Mouse (Mus musculus) embryo, embryonic 11.5 days (tissue): ENCODE measurements around the gene Dusp8.
A peak's percentile ranks its signal among the peaks of the same experiment; 100 is the strongest.
"Not testable (repeated sequence)": the region's sequence is repeated elsewhere in the genome, so short reads cannot be mapped to it uniquely, and the experiment has no call there.

Experiments
- DNase-seq: peaks from one replicate; pipeline ENCODE4 v3.0.0-alpha.2; 2012; ENCODE audit warnings: low read depth, low spot score

Dusp8 gene

GRCm38 (mm10) chr7:142095183-142095931 is at the start of gene Dusp8:
Dusp8 (minus strand) TSS chr7:142095843.
- DNase-seq, result peak; percentile 84

DNA sequence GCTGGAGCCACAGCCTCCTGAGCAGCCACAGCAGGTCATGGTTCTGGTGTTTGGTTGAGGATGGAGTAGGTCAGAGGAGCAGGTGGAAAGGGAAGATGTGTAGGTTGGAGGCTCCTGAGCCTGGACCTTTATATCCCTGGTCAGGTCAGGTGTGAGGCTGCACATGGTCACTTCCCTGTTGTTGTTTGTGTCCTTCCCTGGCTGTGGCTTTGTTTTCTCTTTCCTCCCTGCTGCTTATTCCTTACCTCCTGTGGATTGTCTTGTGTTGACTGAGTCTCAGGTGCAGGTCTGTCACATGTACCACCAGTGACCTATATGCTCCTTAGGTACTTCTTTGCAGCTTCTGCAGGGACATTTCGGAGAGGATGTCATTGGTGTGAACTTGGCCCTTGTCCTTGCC is 48.9 kb upstream of the Dusp8 start, which contains the start of gene Gm45337:
Gene Gm45337, minus strand, starts transcription at position 101 of the 400 bp plus-strand sequence.
- no peak for DNase-seq

DNA sequence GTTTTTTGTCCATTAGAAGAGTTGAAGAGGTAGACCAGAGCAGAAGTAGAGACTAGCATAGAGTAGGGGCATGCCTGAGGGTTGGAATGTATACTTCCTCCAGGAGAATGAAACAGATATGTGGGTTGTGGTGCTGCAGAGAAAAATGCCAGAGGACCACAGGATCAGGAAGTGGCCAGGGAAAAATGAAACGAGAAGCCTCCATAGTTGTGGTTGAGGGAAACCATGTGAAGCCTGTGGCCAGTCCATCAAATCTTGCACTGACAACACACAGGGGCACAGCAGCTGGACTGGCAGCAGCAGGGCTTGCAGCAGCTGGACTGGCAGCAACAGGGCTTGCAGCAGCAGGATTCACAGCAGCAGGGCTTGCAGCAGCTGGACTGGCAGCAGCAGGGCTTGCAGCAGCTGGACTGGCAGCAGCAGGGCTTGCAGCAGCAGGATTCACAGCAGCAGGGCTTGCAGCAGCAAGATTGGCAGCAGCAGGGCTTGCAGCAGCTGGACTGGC is 47.9 kb upstream of the Dusp8 start:
- not testable (repeated sequence) for DNase-seq

GRCm38 (mm10) chr7:142140696-142141095 is 45.1 kb upstream of the Dusp8 start:
- no peak for DNase-seq

GRCm38 (mm10) chr7:142135934-142136333 is 40.3 kb upstream of the Dusp8 start, which contains the start of gene Gm39115:
Gm39115 (minus strand) TSS chr7:142136034.
- not testable (repeated sequence) for DNase-seq

GRCm38 (mm10) chr7:142134206-142134995 is 38.8 kb upstream of the Dusp8 start:
- no peak for DNase-seq

- no peak for DNase-seq
Measured at GRCm38 (mm10) chr7:142128843-142129242, 33.2 kb upstream of the Dusp8 start.

- not testable (repeated sequence) for DNase-seq
Measured at GRCm38 (mm10) chr7:142120629-142121028, 25.0 kb upstream of the Dusp8 start, which contains the start of gene Gm45618. Gm45618 (minus strand) TSS chr7:142120729.

- no peak for DNase-seq
Measured at GRCm38 (mm10) chr7:142119632-142120031, 24.0 kb upstream of the Dusp8 start.

DNA sequence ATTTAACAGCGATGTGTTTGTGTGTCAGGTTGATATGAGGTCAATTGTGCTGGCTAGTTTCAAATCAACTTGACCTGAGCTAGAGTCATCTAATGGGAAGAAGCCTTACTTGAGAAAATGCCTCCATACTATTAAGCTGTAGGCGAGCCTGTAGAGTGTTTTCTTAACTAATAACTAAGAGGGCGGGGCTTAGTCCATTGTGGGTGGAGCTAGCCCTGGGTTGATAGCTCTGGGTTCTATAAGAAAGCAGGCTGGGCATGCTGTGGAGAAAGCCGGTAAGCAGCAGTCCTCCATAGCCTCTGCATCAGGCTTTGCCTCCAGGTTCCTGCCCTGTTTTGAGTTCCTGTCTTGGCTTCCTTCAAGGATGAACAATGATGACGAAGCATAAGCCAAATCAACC is 9.1 kb upstream of the Dusp8 start:
- DNase-seq, result no peak

DNA sequence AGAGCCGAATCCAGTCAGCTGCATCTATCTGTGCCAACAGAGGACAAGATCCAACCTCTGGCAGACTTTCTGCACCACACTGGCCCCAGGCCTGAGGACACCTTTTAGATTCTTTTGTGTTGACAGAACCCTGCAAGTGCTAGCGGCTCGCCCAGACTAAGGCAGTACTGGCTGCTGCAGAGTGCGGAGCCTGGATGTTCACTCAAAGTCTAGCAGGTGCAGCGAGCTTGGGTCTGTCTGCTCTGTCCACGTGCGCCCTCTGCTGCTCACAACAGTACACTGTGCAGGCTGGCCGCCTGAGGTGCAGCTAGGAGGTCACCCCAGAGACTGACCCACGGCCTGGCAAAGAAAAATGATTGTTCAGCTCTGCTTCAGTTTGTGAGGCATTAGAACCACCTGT is 2.1 kb upstream of the Dusp8 start:
- peak; percentile 65 for DNase-seq

DNA sequence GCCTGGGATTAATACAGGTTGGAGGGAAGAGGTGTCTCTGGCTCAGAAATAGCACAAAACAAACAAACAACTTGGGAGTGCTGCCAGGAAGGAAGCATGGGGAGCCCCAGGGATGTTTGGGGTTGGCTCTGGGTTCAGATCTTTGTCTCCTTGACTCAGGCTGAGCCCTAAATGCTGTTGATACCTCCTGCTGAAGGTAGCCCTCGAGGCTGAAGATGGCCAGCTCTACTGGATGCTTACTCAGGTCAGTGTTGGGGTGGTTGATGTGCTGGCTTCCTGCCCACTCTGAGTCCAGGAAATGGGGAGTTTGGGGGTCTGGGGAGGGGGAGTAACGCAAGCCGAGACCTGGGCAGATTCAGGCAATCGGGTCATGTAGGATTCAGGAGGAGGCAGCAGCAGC is 1.1 kb upstream of the Dusp8 start:
- no peak for DNase-seq

GRCm38 (mm10) chr7:142094301-142095143 is 1.1 kb downstream of the Dusp8 start:
- no peak for DNase-seq

GRCm38 (mm10) chr7:142093696-142094240 is 1.9 kb downstream of the Dusp8 start:
- DNase-seq, result no peak

DNA sequence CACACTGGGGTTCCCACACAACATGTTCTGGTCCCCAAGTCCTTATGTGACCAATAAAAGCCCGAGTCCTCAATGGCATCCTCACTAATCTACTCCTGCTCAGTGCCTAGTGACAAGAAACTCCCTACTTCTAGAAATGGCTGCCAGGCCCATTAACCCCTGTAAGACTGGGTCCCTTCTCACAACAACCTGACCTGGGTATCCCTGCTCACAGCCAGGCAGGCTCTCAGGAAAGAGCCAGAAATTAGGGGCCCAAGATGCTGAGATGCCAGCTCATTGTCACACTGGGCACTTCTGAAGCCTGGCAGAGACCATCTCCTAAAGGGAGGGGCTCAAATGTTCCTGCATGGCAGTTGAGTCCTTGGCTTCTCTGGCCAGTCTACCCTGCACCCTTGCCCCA is 2.7 kb downstream of the Dusp8 start:
- no peak for DNase-seq

- DNase-seq, result no peak
Measured at GRCm38 (mm10) chr7:142091848-142092247, 3.8 kb downstream of the Dusp8 start.

GRCm38 (mm10) chr7:142089648-142090447 is 5.8 kb downstream of the Dusp8 start:
- no peak for DNase-seq

DNA sequence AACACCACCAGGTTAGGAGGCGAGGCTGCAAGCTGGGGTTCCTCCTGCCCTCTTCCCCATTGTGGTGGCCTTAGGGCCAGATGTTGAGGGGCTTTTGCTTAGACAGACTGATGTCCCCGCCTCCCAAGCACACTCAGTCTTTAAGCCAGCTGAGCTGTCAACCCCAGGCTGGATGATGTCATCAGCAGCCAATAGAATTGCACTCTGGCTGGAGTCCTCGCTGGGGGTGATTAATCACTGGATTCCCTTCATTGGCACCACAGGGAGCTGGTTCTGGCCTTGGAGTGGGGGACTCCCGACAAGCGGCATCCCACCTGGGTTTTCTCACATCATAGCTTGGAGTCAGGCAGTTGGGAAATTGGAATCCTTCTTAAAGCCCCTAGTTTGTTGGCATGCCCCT is 6.8 kb downstream of the Dusp8 start:
- DNase-seq, result peak; percentile 54

- no peak for DNase-seq
Measured at GRCm38 (mm10) chr7:142087069-142087652, 8.5 kb downstream of the Dusp8 start.
